Mouse (Mus musculus): ENCODE results near the gene Exoc4. TPM values are rescaled to one million over a fixed set of nuclear protein-coding genes. Genes with fewer than 3 reads are reported as not detected.
A peak's percentile ranks its signal among the peaks of the same experiment; 100 is the strongest.

Exoc4 gene
- polyA plus RNA-seq, 1 experiment: 7.7 TPM

DNA sequence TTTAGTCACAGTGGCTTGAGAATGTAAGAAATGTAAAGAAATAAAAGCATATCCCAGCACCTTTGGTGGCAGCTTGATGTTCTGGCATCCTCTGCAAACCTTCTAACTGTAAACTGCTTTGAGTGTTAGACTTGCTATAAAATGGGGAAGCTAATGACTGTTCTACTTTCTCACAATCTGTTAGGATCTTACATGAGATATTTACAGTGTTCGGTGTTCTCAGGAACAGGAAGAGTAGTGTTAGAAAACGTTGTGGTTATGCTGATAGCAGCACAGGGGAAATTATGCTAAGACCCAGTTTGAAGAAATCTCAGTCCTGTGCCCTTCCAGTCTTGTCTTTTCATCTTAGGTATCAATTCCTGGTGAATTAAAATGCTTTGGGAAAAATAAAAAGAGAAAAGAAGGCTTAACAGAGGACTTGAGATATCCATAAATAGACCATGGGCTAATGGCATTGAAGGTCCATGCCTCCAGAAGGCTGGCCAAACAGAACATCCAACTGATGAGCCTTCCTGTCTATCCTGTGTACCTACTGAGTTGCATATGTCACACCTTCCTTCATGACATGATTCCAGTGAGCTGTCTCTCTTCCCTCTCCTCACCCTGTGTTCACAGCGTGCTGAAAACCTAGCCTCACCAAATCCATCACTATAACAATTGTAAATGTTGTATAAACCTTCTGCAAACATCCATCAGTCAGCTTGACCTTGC, 557.3 kb downstream of the Exoc4 start:
- TF ChIP-seq GATA1 (IDR thresholded peaks at IDR 0.05; ENCODE audit: low read length): no peak

DNA sequence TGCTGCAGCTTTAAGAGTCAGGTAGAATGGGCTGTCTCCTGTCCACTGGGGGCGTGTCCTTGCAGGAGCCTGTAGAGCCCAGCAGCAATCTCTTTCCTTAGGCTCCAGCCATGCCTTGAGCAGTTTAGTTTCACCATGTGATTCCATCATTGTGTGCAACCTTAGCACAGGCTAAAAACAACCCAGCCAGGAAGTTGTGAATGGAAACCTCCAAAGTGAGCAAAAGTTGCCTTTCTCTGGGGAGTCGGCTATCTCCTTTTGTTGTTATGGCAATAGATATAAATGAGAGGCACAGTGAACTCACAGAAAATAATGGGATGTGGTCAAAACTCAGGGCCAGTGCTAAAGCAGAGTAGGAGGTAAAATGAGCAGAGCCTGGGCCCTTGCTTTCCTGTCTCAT, 565.5 kb downstream of the Exoc4 start:
- TF ChIP-seq GATA1 (IDR thresholded peaks at IDR 0.05; ENCODE audit: low read length): no peak

DNA sequence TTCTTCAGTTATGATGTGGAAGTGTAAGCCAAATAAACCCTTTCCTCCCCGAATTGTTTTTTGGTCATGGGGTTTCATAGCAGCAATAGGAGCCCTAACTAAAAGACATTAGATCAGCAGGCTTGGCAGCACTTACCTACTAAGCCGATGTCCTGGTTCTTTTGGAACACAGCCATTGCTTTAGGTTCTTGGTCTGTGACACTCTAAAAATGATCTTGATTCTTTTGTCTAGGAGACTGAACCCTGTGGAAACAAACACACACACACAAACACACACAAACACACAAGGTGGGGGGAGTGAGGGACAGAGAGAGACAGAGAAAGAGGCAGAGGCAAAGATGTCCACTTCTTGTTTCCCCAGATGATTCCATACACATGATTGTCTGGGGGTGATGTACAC, 574.3 kb downstream of the Exoc4 start:
- TF ChIP-seq GATA1 (IDR thresholded peaks at IDR 0.05; ENCODE audit: low read length): no peak

DNA sequence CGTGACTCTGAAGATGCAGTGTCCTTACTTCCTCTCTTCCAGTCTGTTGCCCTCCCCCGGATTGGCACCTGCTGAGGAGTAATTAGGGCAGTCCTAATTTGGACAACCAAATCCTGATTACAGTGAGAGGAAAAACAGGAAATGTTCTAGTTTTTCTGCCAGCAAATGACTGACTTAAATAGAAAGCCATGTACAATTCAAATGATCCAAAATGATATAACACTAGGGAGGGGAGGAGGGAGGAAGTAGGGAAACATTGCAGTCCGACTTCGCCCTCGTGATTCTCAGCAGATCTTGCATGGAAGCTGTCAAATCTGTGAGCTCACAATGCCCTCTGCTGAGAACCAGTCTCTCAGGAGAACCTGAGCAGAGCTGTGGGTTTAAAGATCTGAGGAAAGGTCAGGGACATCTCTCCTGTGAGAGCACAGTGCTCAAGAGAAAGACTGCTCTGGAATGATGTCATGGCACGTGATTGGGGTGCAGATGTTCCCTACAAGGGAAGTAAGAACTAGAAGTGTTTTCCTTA, 575.0 kb downstream of the Exoc4 start:
- TF ChIP-seq GATA1 (IDR thresholded peaks at IDR 0.05; ENCODE audit: low read length): no peak

DNA sequence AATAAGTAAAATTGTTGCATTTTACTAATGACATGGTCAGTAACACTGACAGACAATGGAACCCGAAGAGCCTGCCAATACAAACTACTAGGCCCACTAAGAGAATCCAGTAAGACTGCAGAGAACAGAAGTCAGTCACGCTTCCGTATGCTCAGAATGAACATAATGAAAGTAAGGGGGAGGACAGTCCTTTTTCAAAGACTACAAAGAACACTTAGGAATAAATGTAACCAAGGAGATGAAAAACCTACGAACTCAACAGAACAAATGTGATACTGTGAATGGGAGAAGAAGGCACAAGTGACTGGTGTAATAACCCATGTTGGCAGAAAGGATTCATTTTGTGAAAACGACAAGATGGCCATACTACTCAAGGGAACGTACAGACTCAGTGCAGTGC, 579.6 kb downstream of the Exoc4 start:
- no peak for TF ChIP-seq GATA1 (IDR thresholded peaks at IDR 0.05; ENCODE audit: low read length)

DNA sequence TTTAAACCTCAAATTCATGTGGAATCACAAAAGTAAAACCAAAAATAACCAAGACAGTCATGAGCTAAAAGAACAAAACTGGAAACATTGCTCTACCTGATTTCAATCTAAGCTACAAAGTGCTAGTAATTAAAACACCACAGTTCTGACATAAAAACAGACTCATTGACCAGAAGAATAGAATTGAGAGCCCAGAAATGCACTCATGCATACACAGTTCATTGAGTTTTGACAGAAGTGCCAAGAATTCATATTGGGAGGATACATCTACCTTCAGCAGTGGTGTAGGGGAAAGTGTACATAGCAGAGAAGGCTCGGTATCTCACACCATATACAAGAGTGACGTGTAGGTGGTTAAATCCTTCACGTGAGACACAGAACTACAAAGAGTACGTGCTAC, 580.4 kb downstream of the Exoc4 start:
- no peak for TF ChIP-seq GATA1 (IDR thresholded peaks at IDR 0.05; ENCODE audit: low read length)

DNA sequence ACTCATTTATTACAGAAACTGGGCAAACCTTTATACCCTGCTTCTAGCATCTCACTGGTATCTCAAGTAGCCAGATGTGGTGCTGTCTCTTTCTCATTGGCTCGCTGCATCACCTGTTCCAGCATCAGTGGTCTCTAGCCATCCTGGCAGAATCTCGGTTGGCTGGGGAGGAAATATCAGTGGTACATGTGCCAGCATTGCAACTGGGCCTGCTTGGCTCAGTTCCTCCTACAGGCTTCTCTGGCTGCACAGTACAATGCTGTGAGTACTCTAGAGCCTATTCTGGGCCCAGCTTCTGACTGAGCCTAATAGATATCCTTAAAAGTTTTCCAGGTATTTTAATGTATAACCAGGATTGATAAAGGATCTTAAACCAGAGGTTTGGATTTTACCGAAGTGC, 582.4 kb downstream of the Exoc4 start:
- no peak for TF ChIP-seq GATA1 (IDR thresholded peaks at IDR 0.05; ENCODE audit: low read length)

DNA sequence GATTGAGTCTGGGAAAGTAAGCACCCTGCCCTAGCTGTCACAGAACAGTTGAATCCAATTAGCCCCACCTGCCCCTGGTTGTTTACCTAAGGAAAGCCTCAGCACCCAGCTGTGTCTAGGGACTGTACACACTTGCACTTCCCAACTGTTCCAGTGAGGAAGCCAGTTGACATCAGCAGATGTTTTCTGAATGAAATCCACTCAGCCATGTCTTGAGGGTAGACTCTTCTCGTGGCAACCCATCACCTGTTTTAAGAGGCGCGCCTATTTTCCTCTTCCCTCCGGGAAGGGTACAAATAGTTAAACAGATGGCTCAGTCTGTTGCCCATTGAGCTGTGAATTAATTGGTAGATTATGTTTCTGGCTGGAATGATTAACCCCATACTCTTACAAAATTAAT, 584.1 kb downstream of the Exoc4 start:
- no peak for TF ChIP-seq GATA1 (IDR thresholded peaks at IDR 0.05; ENCODE audit: low read length)

DNA sequence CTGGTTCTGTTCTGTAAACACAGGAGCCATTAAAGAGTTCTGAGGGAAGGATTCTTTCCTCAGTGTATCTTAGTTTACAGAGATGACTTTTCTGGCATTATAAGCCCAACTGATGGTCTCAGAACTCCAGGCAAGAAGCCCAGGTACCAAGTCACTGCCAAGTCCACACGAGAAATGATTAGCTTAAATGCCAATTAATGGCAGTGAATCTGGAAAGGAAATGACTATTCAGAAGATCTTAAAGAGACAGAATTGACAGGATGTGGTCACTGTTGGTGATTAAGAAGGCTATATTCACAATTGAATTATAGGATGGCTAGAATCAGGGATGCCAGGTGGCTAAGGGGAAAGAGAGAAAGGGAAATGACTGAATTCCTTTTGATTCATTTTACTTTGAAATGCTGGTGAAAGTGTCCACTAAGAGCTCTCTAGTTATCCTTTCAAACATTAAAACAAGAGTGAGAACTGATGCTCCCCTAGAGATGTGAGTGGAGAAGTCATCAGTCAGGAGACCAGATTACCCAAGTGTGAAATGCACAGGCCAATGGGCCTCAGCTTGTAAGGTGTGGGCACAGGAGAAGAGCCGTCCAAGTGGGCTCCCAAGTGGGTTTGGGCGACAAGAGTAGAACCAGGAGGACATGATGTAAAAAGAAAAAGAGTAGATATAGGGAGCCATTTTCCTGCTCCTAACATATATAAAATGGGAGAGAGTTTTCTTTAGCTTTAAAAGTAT, 587.3 kb downstream of the Exoc4 start:
- TF ChIP-seq GATA1 (IDR thresholded peaks at IDR 0.05; ENCODE audit: low read length): no peak

DNA sequence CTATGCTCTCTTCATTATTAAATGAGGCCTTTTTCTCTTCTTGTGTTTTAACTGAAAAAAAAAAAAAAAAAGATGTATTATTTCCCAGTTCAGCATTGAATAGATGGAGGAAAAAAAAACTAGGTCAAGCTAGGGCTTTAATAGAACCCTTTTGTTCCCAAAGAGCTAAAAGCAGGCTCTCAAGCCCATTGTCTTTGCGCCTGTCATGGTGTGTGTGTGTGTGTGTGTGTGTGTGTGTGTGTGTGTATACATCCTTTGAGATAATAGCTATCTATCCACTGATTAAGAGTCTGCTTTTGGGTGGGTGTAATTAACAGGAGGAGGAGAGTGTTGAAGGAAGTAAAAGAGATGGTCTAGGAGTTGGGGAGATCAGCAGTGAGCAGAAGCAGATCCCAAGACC, 594.0 kb downstream of the Exoc4 start:
- no peak for TF ChIP-seq GATA1 (IDR thresholded peaks at IDR 0.05; ENCODE audit: low read length)

DNA sequence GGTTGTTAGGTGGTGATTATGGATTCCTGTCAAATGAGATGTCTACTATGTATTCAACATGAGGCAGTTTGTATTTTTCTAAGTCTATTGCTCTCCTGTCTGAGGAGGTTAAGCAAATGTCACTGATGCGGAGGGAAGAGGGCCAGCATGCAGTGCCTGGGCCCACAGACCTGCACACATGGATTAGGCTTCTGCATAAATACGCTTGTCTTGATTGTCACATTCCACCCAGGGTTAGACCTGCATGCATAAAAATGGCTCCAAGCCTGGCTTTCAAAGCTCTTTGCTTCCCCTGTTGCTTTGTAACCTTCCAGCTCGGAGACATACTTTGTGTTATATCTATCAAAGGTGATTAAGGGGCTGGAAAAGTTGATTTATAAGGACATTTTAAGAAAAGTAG, 610.2 kb downstream of the Exoc4 start:
- no peak for TF ChIP-seq GATA1 (IDR thresholded peaks at IDR 0.05; ENCODE audit: low read length)

DNA sequence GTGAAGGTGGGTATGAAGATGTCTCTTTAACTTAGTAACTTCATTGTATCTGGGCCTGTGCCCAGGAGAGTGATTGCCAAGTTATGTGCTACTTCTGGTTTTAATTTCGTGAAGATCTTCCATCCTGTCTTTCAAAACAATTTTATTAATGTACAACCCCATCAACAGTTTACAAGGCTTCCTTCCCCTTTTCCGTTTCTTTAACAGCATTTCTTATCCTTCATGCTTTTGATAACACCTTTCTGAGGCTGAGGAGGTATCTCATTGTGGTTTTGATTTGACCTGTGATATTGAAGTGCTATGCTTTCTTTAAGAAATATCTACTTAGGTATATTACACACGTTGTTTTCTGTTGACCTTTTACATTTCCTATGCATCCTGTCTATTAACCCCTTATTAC, 616.9 kb downstream of the Exoc4 start:
- peak; percentile 10 for TF ChIP-seq GATA1 (IDR thresholded peaks at IDR 0.05; ENCODE audit: low read length)

DNA sequence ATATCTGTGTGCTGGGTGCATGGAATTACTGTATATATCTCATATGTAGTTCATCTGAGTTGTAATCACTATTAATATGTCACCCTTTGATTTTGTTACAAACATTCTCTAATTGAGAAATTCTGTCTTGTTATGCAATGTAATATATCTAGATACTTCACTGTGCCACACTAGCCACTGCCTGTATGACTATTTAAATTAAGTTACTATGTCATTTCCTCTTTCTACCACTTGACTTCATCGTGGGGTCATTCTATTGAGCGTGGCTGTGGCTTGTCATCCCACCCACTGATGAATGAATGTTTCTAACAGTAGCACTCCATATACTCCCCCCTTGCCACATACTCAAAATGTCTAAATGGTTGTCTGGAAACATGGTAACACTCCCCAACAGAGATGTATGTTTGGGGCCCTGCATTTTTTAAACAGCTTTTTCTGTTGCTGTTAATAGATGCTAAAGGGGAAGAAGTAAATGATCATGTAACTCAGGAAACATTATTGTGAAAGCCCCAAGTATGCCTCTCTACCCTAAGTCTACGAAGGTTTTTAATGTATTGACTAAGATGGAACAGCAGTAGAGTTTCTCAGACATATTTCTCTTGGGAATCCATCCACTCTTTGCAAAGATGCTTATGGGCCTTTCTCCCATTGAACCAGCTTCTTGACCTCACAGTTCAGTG, 618.2 kb downstream of the Exoc4 start:
- no peak for TF ChIP-seq GATA1 (IDR thresholded peaks at IDR 0.05; ENCODE audit: low read length)

DNA sequence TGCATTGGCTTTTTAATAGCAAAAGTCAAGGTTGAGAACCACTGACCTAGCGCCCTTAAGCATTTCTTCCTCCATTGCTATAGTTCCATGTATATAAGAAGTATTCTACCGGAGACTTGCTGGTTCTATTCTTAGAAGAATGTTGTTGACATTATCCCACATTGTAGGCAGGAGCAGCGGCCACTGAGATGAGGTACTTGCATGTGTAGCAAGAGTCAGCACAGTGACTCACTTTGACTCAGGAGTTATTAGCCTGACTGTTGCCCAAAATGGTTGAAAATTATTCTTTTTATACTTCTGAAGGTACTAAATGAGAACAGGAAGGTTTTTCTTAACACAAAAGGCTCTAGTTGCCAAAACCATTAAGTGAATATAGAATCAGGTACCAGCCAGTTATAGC, 620.4 kb downstream of the Exoc4 start:
- TF ChIP-seq GATA1 (IDR thresholded peaks at IDR 0.05; ENCODE audit: low read length): no peak

DNA sequence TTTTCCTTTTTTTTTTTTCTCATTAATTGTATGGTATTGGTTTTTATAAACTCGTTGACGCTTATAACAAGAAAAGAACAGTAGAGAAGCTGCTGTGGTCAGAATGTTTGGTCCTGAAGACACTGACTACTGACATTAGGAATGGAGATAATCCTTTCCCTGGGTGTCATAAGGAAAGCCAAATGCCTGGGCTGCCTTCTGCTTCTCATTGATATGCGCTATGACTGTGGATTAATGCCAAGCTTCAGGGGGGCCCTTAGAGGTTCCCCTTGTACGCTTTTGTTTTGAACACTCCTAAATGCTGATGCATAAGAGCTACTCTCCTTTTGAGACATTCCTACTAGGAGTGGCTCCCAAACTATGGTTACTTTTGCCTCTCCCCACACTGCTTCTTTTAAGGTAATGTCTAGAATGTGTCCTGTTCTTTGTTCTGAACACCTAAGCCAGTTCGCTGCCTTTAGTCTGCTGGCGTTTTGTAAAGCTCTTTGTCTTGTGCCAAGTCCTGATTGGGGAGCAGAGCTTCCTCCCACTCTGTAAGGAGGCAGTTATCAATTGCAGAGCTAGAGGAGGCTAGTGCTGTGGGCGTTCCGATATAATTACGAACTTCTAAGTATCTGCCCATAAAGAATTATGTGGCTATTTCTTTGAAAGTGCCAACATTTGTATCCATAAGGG, 621.7 kb downstream of the Exoc4 start:
- no peak for TF ChIP-seq GATA1 (IDR thresholded peaks at IDR 0.05; ENCODE audit: low read length)

DNA sequence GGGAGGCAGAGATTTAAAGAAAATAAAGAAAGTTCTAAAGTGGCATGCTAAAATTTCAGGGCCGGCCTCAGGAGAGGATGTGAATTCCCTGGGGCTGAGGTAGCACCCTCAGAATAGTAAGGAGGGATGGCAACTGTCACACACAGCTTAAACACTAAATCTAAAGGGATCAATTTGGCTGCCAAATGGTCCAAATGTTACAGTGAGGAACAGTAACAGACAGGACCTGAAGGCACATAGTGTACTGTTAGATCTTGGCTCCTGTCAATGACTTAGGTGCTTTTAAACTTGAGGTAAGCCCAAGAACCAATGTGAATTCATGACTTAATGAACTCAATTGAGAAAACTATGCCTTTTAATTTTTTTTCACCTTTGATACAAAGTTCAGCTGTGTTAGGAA, 622.4 kb downstream of the Exoc4 start:
- no peak for TF ChIP-seq GATA1 (IDR thresholded peaks at IDR 0.05; ENCODE audit: low read length)

Measured in G1E-ER4 (cell line).